Mouse (Mus musculus): ENCODE measurements around the gene Fbp2.

DNA sequence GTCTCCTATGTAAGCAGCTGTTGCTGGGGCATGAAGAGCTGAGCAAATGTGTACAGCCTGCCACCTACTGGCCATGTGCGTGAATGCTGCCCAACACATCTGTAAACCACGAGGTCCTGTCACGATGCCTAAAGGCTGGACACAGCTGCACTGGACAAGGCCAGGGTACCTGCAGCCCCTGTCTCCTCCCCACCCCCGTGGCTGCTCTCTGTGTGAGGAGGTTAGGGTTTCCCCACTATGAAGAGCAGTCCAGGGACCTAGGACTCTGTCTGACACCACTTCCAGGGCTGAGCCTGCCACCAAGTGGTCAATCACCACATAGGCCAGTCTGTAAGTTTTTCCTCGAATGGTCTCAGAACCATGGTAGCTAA lies 1.9 kb downstream of the Fbp2 start:
- TF ChIP-seq POLR2A (IDR thresholded peaks at IDR 0.05; ENCODE audit: extremely low read depth, insufficient read depth, low read length) (no peak), CTCF (IDR thresholded peaks at IDR 0.05; ENCODE audit: low read depth, low read length) (peak; percentile 94)

All from liver, adult 2 months (tissue).